Mouse (Mus musculus): ENCODE results near the gene Gm49392. TPM values are rescaled to one million over a fixed set of nuclear protein-coding genes. Genes with fewer than 3 reads are reported as not detected.
"Not testable (repeated sequence)": the region's sequence is repeated elsewhere in the genome, so short reads cannot be mapped to it uniquely, and the experiment has no call there.

Gm49392 gene
- polyA plus RNA-seq (2012; fragmentation: generic; extraction: Trizol) = 0.08 TPM
- long read RNA-seq, experiment 1, partial matches to known transcripts = 1 of 1 reads
- long read RNA-seq, experiment 1, other reads (novel, unspliced or antisense) = 0 of 1 reads
- long read RNA-seq, experiment 2, partial matches to known transcripts = 0 of 2 reads
- long read RNA-seq, experiment 2, other reads (novel, unspliced or antisense) = 2 of 2 reads

DNA sequence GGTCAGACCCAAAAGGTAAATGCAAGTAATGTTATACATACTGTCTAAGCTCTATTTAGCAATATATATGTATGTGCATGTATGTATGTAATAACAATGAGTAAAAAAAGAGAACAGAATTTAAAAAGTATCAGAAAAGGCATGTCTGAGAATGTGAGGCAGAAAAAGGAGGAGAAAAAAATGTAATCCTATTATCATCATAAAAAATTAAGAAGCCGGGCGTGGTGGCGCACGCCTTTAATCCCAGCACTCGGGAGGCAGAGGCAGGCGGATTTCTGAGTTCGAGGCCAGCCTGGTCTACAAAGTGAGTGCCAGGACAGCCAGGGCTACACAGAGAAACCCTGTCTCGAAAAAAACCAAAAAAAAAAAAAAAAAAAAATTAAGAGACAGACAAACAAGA lies at the start of gene Gm49392:
Gene Gm49392, minus strand, starts transcription at position 101 of the 400 bp plus-strand sequence.
- H3K36me3 ChIP-seq (ENCODE audit: control insufficient read depth, insufficient read depth); H3K27me3 ChIP-seq (ENCODE audit: control insufficient read depth, insufficient read depth, insufficient read length); H3K79me3 ChIP-seq (ENCODE audit: low read depth); H3ac ChIP-seq (ENCODE audit: control insufficient read depth, insufficient read length, low read depth); H3K79me2 ChIP-seq (ENCODE audit: control insufficient read depth, insufficient read depth); H3K4me3 ChIP-seq (ENCODE audit: insufficient read depth, poor library complexity, severe bottlenecking): not testable (repeated sequence)

GRCm38 (mm10) chr13:60941884-60942283 lies 45.2 kb upstream of the Gm49392 start, which contains the start of gene Tpbpa:
Tpbpa (minus strand) TSS chr13:60941984.
- not testable (repeated sequence) for H3K36me3 ChIP-seq (ENCODE audit: control insufficient read depth, insufficient read depth); H3ac ChIP-seq (ENCODE audit: control insufficient read depth, insufficient read length, low read depth); H3K79me2 ChIP-seq (ENCODE audit: control insufficient read depth, insufficient read depth); H3K27me3 ChIP-seq (ENCODE audit: control insufficient read depth, insufficient read depth, insufficient read length); H3K4me3 ChIP-seq (ENCODE audit: insufficient read depth, poor library complexity, severe bottlenecking); H3K79me3 ChIP-seq (ENCODE audit: low read depth)

- H3K79me2 ChIP-seq (ENCODE audit: control insufficient read depth, insufficient read depth) = no peaks in the 10 kb centered on the region
- H3K4me3 ChIP-seq (ENCODE audit: insufficient read depth, poor library complexity, severe bottlenecking) = no peak within 1 kb of the TSS
- no peaks in the 10 kb centered on the region for H3K27me3 ChIP-seq (ENCODE audit: control insufficient read depth, insufficient read depth, insufficient read length)
- H3ac ChIP-seq (ENCODE audit: control insufficient read depth, insufficient read length, low read depth) = no peak within 1 kb of the TSS
- no peaks in the 10 kb centered on the region for H3K36me3 ChIP-seq (ENCODE audit: control insufficient read depth, insufficient read depth)
- no peak for TF ChIP-seq CEBPB (IDR thresholded peaks at IDR 0.05; ENCODE audit: low read depth)
- TF ChIP-seq MYOG (IDR thresholded peaks at IDR 0.05; ENCODE audit: control insufficient read depth, extremely low read depth, insufficient read length) = no peak
- TF ChIP-seq FOSL1 (IDR thresholded peaks at IDR 0.05; ENCODE audit: insufficient read depth, low read length, poor library complexity, severe bottlenecking) = no peak
- no peak for TF ChIP-seq CTCF (IDR thresholded peaks at IDR 0.05; ENCODE audit: control insufficient read depth, insufficient read depth, insufficient read length)
- TF ChIP-seq MAX (IDR thresholded peaks at IDR 0.05) = no peak
- TF ChIP-seq USF1 (IDR thresholded peaks at IDR 0.05; ENCODE audit: low read depth) = no peak
- TF ChIP-seq MYOD1 (IDR thresholded peaks at IDR 0.05; ENCODE audit: control insufficient read depth, insufficient read length, low read depth) = no peak
- no peaks in the 10 kb centered on the region for H3K79me3 ChIP-seq (ENCODE audit: low read depth)
Measured at GRCm38 (mm10) chr13:60936500-60936901, 39.8 kb upstream of the Gm49392 start, which contains the start of the genes Gm49391 and Ctla2a. Gm49391 (minus strand) TSS chr13:60936571. Ctla2a (minus strand) TSS chr13:60936625.

- not testable (repeated sequence) for H3K4me3 ChIP-seq (ENCODE audit: insufficient read depth, poor library complexity, severe bottlenecking); H3K79me2 ChIP-seq (ENCODE audit: control insufficient read depth, insufficient read depth); H3K36me3 ChIP-seq (ENCODE audit: control insufficient read depth, insufficient read depth); H3K27me3 ChIP-seq (ENCODE audit: control insufficient read depth, insufficient read depth, insufficient read length); H3K79me3 ChIP-seq (ENCODE audit: low read depth); H3ac ChIP-seq (ENCODE audit: control insufficient read depth, insufficient read length, low read depth)
Measured at GRCm38 (mm10) chr13:60935490-60935889, 38.8 kb upstream of the Gm49392 start, which contains the start of gene Gm49393. Gm49393 (minus strand) TSS chr13:60935590.

DNA sequence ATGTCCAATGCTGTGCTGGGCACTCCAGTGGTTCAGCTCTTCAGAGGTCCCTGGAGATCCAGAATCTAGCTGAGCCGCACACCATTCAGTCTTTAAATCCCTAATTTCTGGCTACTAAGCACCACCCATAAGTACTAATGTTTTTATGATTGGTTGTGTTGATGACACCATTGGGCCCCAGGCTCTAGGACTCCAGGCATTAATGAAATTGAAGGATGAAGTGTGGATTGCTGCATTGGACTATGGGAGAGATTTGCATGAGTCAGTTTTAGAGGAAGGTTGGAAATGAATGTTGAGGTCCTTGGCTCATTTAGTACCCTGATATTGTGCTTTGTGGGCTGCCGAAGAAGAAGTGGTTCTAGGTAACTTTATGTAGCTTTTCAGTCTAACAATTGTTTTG lies 8.1 kb upstream of the Gm49392 start, which contains the start of gene Tpbpb:
Gene Tpbpb, minus strand, starts transcription at position 101 of the 400 bp plus-strand sequence.
- not testable (repeated sequence) for H3K4me3 ChIP-seq (ENCODE audit: insufficient read depth, poor library complexity, severe bottlenecking); H3K79me3 ChIP-seq (ENCODE audit: low read depth); H3K36me3 ChIP-seq (ENCODE audit: control insufficient read depth, insufficient read depth); H3K79me2 ChIP-seq (ENCODE audit: control insufficient read depth, insufficient read depth); H3K27me3 ChIP-seq (ENCODE audit: control insufficient read depth, insufficient read depth, insufficient read length); H3ac ChIP-seq (ENCODE audit: control insufficient read depth, insufficient read length, low read depth)

DNA sequence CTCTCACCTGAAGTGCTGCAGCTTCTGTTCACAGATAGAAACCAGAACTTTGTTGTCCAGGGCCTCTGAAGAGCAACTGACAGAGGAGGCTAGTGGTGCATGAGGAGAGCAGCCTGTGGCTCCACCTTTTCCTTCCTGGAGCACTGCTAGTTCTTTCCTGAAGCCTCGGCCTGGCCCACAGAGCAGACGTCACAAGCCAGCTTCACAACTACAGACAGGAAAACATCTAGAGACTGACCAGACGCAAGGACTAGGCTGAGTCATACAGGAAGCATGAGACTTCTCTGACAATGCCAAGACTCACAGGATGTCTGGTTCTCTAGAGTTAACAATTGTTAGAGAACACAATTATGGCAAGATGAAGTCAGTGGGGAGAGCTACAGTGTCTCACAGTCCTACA lies 634 bp upstream of the Gm49392 start, which contains the start of gene Ctla2b:
Gene Ctla2b, minus strand, starts transcription at position 120 of the 400 bp plus-strand sequence.
- Histone ChIP-seq H3K79me3 (ENCODE audit: low read depth) (no peaks in the 10 kb centered on the region), H3ac (ENCODE audit: control insufficient read depth, insufficient read length, low read depth) (no peak within 1 kb of the TSS), H3K4me3 (ENCODE audit: insufficient read depth, poor library complexity, severe bottlenecking) (no peak within 1 kb of the TSS), H3K27me3 (ENCODE audit: control insufficient read depth, insufficient read depth, insufficient read length) (no peaks in the 10 kb centered on the region), H3K79me2 (ENCODE audit: control insufficient read depth, insufficient read depth) (no peaks in the 10 kb centered on the region), H3K36me3 (ENCODE audit: control insufficient read depth, insufficient read depth) (no peaks in the 10 kb centered on the region)
- TF ChIP-seq MAX (IDR thresholded peaks at IDR 0.05) = no peak
- TF ChIP-seq MYOD1 (IDR thresholded peaks at IDR 0.05; ENCODE audit: control insufficient read depth, insufficient read length, low read depth) = no peak
- no peak for TF ChIP-seq CTCF (IDR thresholded peaks at IDR 0.05; ENCODE audit: control insufficient read depth, insufficient read depth, insufficient read length)
- no peak for TF ChIP-seq USF1 (IDR thresholded peaks at IDR 0.05; ENCODE audit: low read depth)
- no peak for TF ChIP-seq MYOG (IDR thresholded peaks at IDR 0.05; ENCODE audit: control insufficient read depth, extremely low read depth, insufficient read length)
- no peak for TF ChIP-seq FOSL1 (IDR thresholded peaks at IDR 0.05; ENCODE audit: insufficient read depth, low read length, poor library complexity, severe bottlenecking)
- no peak for TF ChIP-seq CEBPB (IDR thresholded peaks at IDR 0.05; ENCODE audit: low read depth)
